Mouse (Mus musculus) hindbrain, embryonic 14.5 days (tissue): Measurements from ENCODE around the gene Aurkb. TPM values are rescaled to one million over a fixed set of nuclear protein-coding genes. Genes with fewer than 3 reads are reported as not detected.
A peak's percentile ranks its signal among the peaks of the same experiment; 100 is the strongest.

ENCODE experiments used
- ATAC-seq: fragments of 200-750 bp; cut with Nextera tagmentation; 2 replicates; pipeline ENCODE4 v1.8.0; 2017; ENCODE audit warnings: moderate number of reproducible peaks, mild to moderate bottlenecking, moderate TSS enrichment, moderate library complexity; ENCODE audit not compliant: low FRiP score
- DNase-seq: peaks from one replicate; pipeline ENCODE4 v3.0.0-alpha.2; 2015; ENCODE audit warnings: low spot score
- H3K27ac ChIP-seq: fragments of 300-500 bp; sonication (generic); 2 replicates; pipeline ENCODE4 v1.5.1; 2014; ENCODE audit warnings: mild to moderate bottlenecking, moderate library complexity
- H3K27me3 ChIP-seq: fragments of 300-500 bp; sonication (generic); 2 replicates; pipeline ENCODE4 v1.6.1; 2014; ENCODE audit warnings: mild to moderate bottlenecking, low read length, mixed read lengths; ENCODE audit not compliant: control insufficient read depth, insufficient read depth
- H3K36me3 ChIP-seq: fragments of 300-500 bp; sonication (generic); replicated peaks from 2 replicates; pipeline ENCODE4 v1.6.1; 2014; ENCODE audit not compliant: control insufficient read depth, insufficient read depth
- H3K4me1 ChIP-seq: fragments of 300-500 bp; sonication (generic); replicated peaks from 2 replicates; pipeline ENCODE4 v1.6.1; 2014; ENCODE audit warnings: antibody characterized with exemption, low read length, mixed read lengths; ENCODE audit not compliant: control insufficient read depth, insufficient read depth
- H3K4me2 ChIP-seq: fragments of 300-500 bp; sonication (generic); replicated peaks from 2 replicates; pipeline ENCODE4 v1.6.1; 2014; ENCODE audit warnings: mild to moderate bottlenecking, moderate library complexity
- H3K4me3 ChIP-seq: fragments of 300-500 bp; sonication (generic); replicated peaks from 2 replicates; pipeline ENCODE4 v1.5.1; 2014; ENCODE audit warnings: mild to moderate bottlenecking, low read length
- H3K9ac ChIP-seq: fragments of 300-500 bp; sonication (generic); 2 replicates; pipeline ENCODE4 v1.6.1; 2014
- H3K9me3 ChIP-seq: fragments of 300-500 bp; sonication (generic); 2 replicates; pipeline ENCODE4 v1.6.1; 2016; ENCODE audit warnings: low read length; ENCODE audit not compliant: control insufficient read depth
- WGBS: fragments of 180-500 bp; shearing (Covaris S2); extraction: QIAGEN DNeasy Blood & Tissue Kit; methylation state at CpG from one replicate; pipeline ENCODE4 v1.1.7; 2014; 5-methylcytosine and 5-hydroxymethylcytosine counted together
- polyA plus RNA-seq: library from polyadenylated mRNA; unstranded; fragments of >200 nt; fragmentation: Nextera tagmentation; extraction: Ambion mirVana; gene quantifications from 2 replicates; pipeline ENCODE4 v1.2.1, GENCODE M21; 2014

Aurkb gene
- polyA plus RNA-seq, 1 experiment from 2014 or later: 17.0 TPM

DNA sequence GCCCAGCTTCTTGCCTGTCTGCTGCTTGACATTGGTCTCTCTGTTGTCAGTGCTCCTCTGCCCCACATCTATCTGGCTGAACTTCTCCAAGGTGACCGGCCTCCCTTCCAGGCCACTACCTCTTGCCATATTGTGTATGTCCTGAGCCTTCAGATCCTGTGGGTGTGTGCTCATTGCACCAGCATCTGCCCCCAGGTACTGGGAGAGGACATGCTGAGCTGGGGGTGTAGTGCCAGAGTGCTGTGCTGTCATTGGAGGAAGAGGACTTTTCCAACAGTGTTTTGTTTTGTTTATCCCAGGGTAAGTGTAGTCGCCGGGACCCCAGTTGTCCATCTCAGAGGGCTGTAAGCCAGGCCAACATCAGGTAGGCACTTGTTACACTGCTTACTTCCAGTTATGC is 10.9 kb upstream of the Aurkb start:
- ATAC-seq (no peak), DNase-seq (no peak)
- Histone ChIP-seq H3K4me3 (no peak overlapping the region), H3K36me3 (peaks cover 59% of the 10 kb centered on the region), H3K27me3 (no peaks in the 10 kb centered on the region), H3K27ac (no peak overlapping the region), H3K9me3 (no peaks in the 10 kb centered on the region), H3K9ac (no peak overlapping the region), H3K4me2 (no peak overlapping the region), H3K4me1 (peaks cover 17% of the 10 kb centered on the region)
- WGBS: 94% methylated on average over 3 of the region's 3 CpGs

DNA sequence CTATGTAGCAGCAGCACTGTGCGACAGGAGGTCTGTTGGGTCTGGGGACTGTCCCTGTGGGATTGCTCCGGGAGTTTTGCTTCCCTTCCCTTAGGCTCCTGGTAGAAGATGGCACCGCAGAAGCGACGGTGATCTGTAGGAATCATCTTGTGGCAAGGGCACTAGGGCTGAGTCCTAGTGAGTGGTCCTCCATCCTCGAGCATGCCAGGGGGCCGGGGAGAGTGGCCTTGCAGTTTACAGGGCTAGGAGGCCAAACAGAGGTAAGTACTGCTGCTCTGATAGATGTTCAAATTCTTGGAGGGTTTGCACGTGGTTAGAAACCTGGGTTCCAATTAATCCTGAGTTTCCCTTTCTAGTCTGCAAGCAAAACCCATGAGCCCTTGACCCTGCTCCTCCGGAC is 10.0 kb upstream of the Aurkb start:
- Histone ChIP-seq H3K4me3 (no peak overlapping the region), H3K36me3 (peaks cover 51% of the 10 kb centered on the region), H3K27ac (peak overlapping the region; percentile 52)

GRCm38 (mm10) chr11:69035849-69036248 is 9.6 kb upstream of the Aurkb start:
- H3K27me3 ChIP-seq: no peaks in the 10 kb centered on the region
- peak overlapping the region; percentile 53; the same call in 1 of the 2 replicates for H3K4me2 ChIP-seq
- peak overlapping the region; percentile 86 for H3K27ac ChIP-seq
- H3K4me1 ChIP-seq: peaks cover 17% of the 10 kb centered on the region
- no peaks in the 10 kb centered on the region for H3K9me3 ChIP-seq
- no peak overlapping the region for H3K4me3 ChIP-seq
- H3K36me3 ChIP-seq: peaks cover 47% of the 10 kb centered on the region
- DNase-seq (peak; percentile 79), ATAC-seq (no peak)
- H3K9ac ChIP-seq: peak overlapping the region; percentile 39; the same call in 1 of the 2 replicates
- 5% methylated on average over 8 of the region's 8 CpGs for WGBS

More for the DNA sequence above, 10.0 kb upstream of the Aurkb start:
- H3K9ac ChIP-seq: peak overlapping the region; percentile 39; the same call in 1 of the 2 replicates
- H3K4me2 ChIP-seq: peak overlapping the region; percentile 53; the same call in 1 of the 2 replicates
- ATAC-seq (no peak), DNase-seq (no peak)
- H3K4me1 ChIP-seq: peaks cover 17% of the 10 kb centered on the region
- WGBS: 80% methylated on average over 9 of the region's 9 CpGs
- no peaks in the 10 kb centered on the region for H3K9me3 ChIP-seq
- no peaks in the 10 kb centered on the region for H3K27me3 ChIP-seq

DNA sequence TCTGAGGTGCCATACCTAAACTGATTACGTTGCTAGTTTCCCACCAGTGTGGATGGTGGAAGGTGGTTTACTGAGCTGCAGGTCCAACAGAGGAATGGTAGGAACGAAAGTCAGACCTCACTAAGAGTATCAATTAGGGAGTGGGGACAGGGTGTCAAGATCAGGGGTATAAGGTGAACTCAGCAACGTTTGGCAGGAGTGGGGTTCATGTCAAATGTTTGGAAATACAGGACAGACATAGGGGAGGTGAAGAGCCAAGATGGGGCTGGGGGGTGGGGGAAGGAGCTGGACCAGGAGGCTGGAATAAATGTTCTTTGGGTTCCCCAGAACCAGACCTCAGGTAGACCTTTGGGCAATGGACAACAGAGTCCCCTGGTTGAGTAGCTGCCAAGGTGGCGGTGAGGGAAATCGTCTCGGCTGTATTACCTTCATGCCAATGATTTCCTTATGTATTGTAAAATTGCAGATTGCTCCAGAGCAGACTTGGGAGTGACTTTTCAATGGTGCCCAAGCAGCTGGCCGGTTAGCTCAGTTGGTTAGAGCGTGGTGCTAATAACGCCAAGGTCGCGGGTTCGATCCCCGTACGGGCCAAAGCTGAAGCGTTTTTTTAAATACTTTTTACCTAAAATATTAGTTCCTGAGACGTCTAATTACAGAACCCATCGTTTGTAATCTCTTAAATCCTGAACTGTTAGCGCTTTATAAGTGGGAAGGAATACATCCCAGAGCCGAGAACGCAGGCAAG is 8.8 kb upstream of the Aurkb start:
- Histone ChIP-seq H3K4me1 (peaks cover 17% of the 10 kb centered on the region), H3K4me2 (peak overlapping the region; percentile 53), H3K4me3 (peak overlapping the region; percentile 54), H3K9ac (peak overlapping the region; percentile 73), H3K9me3 (no peaks in the 10 kb centered on the region), H3K27me3 (no peaks in the 10 kb centered on the region), H3K27ac (peak overlapping the region; percentile 86), H3K36me3 (peaks cover 39% of the 10 kb centered on the region)
- DNase-seq: peak; percentile 99
- WGBS: 9% methylated on average over 20 of the region's 20 CpGs
- peak; percentile 22; the same call in 1 of the 2 replicates for ATAC-seq

DNA sequence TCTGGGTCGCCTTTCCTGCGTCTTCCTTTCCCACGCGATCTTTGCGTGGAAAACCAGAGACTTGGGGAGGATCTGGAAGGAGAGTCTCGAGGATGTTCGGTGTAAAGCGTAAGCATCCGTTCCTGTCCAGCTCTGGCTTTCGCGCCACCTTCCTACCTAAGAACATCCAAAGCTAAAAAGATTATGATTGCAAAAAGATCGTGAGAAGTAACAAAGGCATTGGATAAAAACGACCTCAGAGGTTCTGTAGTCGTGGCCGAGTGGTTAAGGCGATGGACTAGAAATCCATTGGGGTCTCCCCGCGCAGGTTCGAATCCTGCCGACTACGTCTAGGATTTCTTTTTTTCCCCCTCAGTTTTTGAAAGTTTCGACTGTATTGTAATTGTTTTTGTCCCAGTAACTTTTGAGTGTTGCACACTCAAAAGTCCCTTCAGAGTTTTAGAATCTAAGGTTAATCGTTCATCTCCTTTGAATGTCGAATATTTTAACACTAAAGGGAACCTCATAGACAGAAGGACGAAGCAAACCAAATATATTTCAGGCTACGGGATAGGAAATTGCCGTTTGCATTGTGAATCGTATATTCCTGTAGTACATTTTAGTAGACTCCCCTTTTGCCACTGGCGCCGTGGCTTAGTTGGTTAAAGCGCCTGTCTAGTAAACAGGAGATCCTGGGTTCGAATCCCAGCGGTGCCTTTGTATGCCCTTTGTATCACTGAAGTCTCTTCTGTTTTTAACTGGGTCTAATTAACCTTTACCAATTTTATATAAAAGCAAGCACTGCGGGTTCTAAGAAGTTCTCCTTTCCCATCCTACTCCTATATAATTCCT is 8.0 kb upstream of the Aurkb start:
- Histone ChIP-seq H3K27me3 (no peaks in the 10 kb centered on the region), H3K4me3 (peak overlapping the region; percentile 54), H3K9ac (peak overlapping the region; percentile 73), H3K9me3 (no peaks in the 10 kb centered on the region), H3K27ac (peak overlapping the region; percentile 86), H3K4me1 (peaks cover 17% of the 10 kb centered on the region), H3K36me3 (peaks cover 33% of the 10 kb centered on the region), H3K4me2 (peak overlapping the region; percentile 53)
- peak; percentile 22; the same call in 1 of the 2 replicates for ATAC-seq
- WGBS: under 1% methylated on average over 34 of the region's 34 CpGs
- peak; percentile 98 for DNase-seq

DNA sequence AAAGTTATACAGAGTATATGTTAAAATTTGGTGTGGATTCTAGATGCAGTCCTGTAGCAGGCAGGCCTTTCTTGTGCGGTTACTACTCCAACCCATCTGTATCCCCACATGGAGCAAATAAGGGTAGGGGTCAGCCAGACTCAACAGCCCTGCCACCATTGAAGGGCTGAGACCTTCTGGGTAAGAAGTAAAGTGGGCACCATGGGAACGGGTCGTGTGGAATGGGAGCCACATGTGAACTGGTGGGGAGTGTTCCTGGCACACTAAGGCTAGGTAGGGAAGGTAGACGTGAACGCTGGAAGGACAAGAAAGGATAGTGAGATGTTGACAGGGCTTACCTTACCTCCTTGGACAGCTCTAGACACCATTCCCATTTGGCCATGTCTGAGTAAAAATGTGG is 7.3 kb upstream of the Aurkb start:
- Histone ChIP-seq H3K4me1 (peaks cover 17% of the 10 kb centered on the region), H3K27ac (0 out of 2 replicates have a peak overlapping the region, but pooled peaks have one; percentile 83), H3K36me3 (peaks cover 25% of the 10 kb centered on the region), H3K27me3 (no peaks in the 10 kb centered on the region), H3K9ac (no peak overlapping the region), H3K9me3 (no peaks in the 10 kb centered on the region), H3K4me3 (no peak overlapping the region), H3K4me2 (peak overlapping the region; percentile 70; the same call in 1 of the 2 replicates)
- ATAC-seq: no peak
- 75% methylated on average over 5 of the region's 5 CpGs for WGBS
- DNase-seq: no peak

GRCm38 (mm10) chr11:69046395-69046774 is 938 bp downstream of the Aurkb start:
- H3K9ac ChIP-seq: no peak overlapping the region; the same call in 1 of the 2 replicates

GRCm38 (mm10) chr11:69047592-69047991 is 2.1 kb downstream of the Aurkb start:
- 91% methylated on average over 12 of the region's 12 CpGs for WGBS
- H3K9me3 ChIP-seq: no peaks in the 10 kb centered on the region
- H3K27ac ChIP-seq: no peak overlapping the region
- 0 out of 2 replicates have a peak overlapping the region, but pooled peaks have one; percentile 100 for H3K4me2 ChIP-seq
- H3K4me3 ChIP-seq: no peak overlapping the region
- H3K36me3 ChIP-seq: no peaks in the 10 kb centered on the region
- no peaks in the 10 kb centered on the region for H3K27me3 ChIP-seq
- H3K4me1 ChIP-seq: peaks cover 6% of the 10 kb centered on the region; the same call in 1 of the 2 replicates
- DNase-seq: no peak
- H3K9ac ChIP-seq: no peak overlapping the region
- ATAC-seq: no peak

More at GRCm38 (mm10) chr11:69046395-69046774, 938 bp downstream of the Aurkb start:
- no peak for DNase-seq
- peaks cover 6% of the 10 kb centered on the region; the same call in 1 of the 2 replicates for H3K4me1 ChIP-seq
- no peaks in the 10 kb centered on the region for H3K36me3 ChIP-seq
- H3K4me3 ChIP-seq: peak overlapping the region; percentile 57
- no peak for ATAC-seq
- no peaks in the 10 kb centered on the region for H3K27me3 ChIP-seq
- 17% methylated on average over 9 of the region's 9 CpGs for WGBS
- no peaks in the 10 kb centered on the region for H3K9me3 ChIP-seq
- H3K27ac ChIP-seq: no peak overlapping the region
- H3K4me2 ChIP-seq: peak overlapping the region; percentile 100

DNA sequence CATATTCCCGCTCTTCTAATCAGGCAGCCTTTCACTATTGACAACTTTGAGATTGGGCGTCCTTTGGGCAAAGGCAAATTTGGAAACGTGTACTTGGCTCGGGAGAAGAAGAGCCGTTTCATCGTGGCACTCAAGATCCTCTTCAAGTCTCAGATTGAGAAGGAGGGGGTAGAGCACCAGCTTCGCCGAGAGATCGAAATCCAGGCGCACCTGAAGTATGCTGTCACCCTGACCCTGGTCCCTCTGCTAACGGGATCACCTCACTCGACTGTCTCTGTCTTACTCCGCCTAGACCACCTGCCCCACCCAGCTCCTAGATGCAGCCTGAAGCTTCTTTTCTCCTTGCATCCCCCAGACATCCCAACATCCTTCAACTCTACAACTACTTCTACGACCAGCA is 2.7 kb downstream of the Aurkb start:
- Histone ChIP-seq H3K36me3 (no peaks in the 10 kb centered on the region), H3K27me3 (no peaks in the 10 kb centered on the region), H3K4me2 (no peak overlapping the region), H3K4me1 (peaks cover 6% of the 10 kb centered on the region; the same call in 1 of the 2 replicates), H3K9me3 (no peaks in the 10 kb centered on the region), H3K4me3 (no peak overlapping the region), H3K9ac (no peak overlapping the region), H3K27ac (no peak overlapping the region)
- no peak for ATAC-seq
- WGBS: 94% methylated on average over 14 of the region's 14 CpGs
- no peak for DNase-seq
